Comparison of ENCODE assay signal across 8 mouse cellular contexts in genomic region chr5:49523997-49524393, GRCm38 (mm10). TPM values are rescaled to one million over a fixed set of nuclear protein-coding genes. Genes with fewer than 3 reads are reported as not detected.
DNase-seq lines count a peak whose midpoint lies in the region; ATAC-seq lines count a peak whose summit lies in the region.

No protein-coding gene starts in this region.

- H3K4me2 ChIP-seq in heart, embryonic 11.5 days = peak overlapping the region; percentile 81
- peak overlapping the region; percentile 84 for H3K4me2 ChIP-seq in limb, embryonic 11.5 days (ENCODE audit: low read depth, severe bottlenecking)

- 8% methylated on average over 11 of the region's 11 CpGs for WGBS in heart, embryonic 11.5 days (ENCODE audit: insufficient replicate concordance)
- WGBS in limb, embryonic 11.5 days = 7% methylated on average over 11 of the region's 11 CpGs

- H3K36me3 ChIP-seq in heart, embryonic 11.5 days (ENCODE audit: control insufficient read depth, insufficient read depth, low read length) = no peaks in the 10 kb centered on the region
- H3K36me3 ChIP-seq in limb, embryonic 11.5 days (ENCODE audit: control insufficient read depth, insufficient read depth, low read length) = no peaks in the 10 kb centered on the region

- ATAC-seq in heart, embryonic 11.5 days (replicated peaks; ENCODE audit: insufficient number of reproducible peaks, low FRiP score, low TSS enrichment) = no peak
- no peak for ATAC-seq in limb, embryonic 11.5 days (ENCODE audit: insufficient number of reproducible peaks, low FRiP score, low TSS enrichment, low read depth)

- H3K27me3 ChIP-seq in heart, embryonic 11.5 days (ENCODE audit: control insufficient read depth, insufficient read depth, low read length) = peaks cover 31% of the 10 kb centered on the region
- peaks cover 18% of the 10 kb centered on the region for H3K27me3 ChIP-seq in limb, embryonic 11.5 days (ENCODE audit: control insufficient read depth, insufficient read depth, low read length)

- no peak overlapping the region for H3K27ac ChIP-seq in heart, embryonic 11.5 days (ENCODE audit: low read depth, low read length)
- no peak overlapping the region for H3K27ac ChIP-seq in limb, embryonic 11.5 days (replicated peaks; ENCODE audit: low read depth, low read length)

- no peaks in the 10 kb centered on the region for H3K4me1 ChIP-seq in heart, embryonic 11.5 days (ENCODE audit: control insufficient read depth, insufficient read depth, low read length)
- no peaks in the 10 kb centered on the region for H3K4me1 ChIP-seq in limb, embryonic 11.5 days (ENCODE audit: control insufficient read depth, insufficient read depth, low read length)

- no peak for DNase-seq in heart, postnatal 36 days
- DNase-seq in right cerebral cortex, postnatal 25 days = peak; percentile 21
- no peak for DNase-seq in right cerebral cortex, postnatal 14 days
- DNase-seq in limb, embryonic 11.5 days (ENCODE audit: low spot score) = no peak
- DNase-seq in telencephalon, adult 2 months (ENCODE audit: low read depth, low spot score) = peak; percentile 58
- DNase-seq in testis, postnatal 14 days (ENCODE audit: low spot score) = no peak
- no peak for DNase-seq in testis, postnatal 10 days (ENCODE audit: low spot score)

- intact Hi-C loops in heart, postnatal 36 days (cut with DNase I) = no loop called here

- peak overlapping the region; percentile 45 for H3K4me3 ChIP-seq in heart, embryonic 11.5 days (ENCODE audit: low read depth, low read length)
- H3K4me3 ChIP-seq in limb, embryonic 11.5 days (ENCODE audit: low read depth, low read length) = peak overlapping the region; percentile 44

- no peak overlapping the region; the same call in 1 of the 2 replicates for H3K9ac ChIP-seq in heart, embryonic 11.5 days (ENCODE audit: low read depth, low read length)
- H3K9ac ChIP-seq in limb, embryonic 11.5 days (ENCODE audit: low read length) = no peak overlapping the region

- no peaks in the 10 kb centered on the region for H3K9me3 ChIP-seq in heart, embryonic 11.5 days (replicated peaks; ENCODE audit: control insufficient read depth, low read length)
- no peaks in the 10 kb centered on the region for H3K9me3 ChIP-seq in limb, embryonic 11.5 days (ENCODE audit: control insufficient read depth, low read length)

RNA-seq across cellular contexts. Expression of gene Kcnip4, which starts 0.7 kb away (rescaled TPM):
- 0.49 and 0.63 TPM in 2 replicates for polyA plus RNA-seq in heart, embryonic 11.5 days (2014; fragmentation: Nextera tagmentation; extraction: Ambion mirVana)
- total RNA-seq in heart, postnatal 36 days (2021) = not detected
- 0.76 and 1.3 TPM in 2 replicates for polyA plus RNA-seq in limb, embryonic 11.5 days (2014; fragmentation: Nextera tagmentation; extraction: Ambion mirVana)

Comparison
In these comparisons a context has a peak if more than half of its experiments do, and no peak if none do; other contexts are left out.
1. DNase-seq: peak in right cerebral cortex, postnatal 25 days (single experiment) and telencephalon, adult 2 months (single experiment); none in heart, postnatal 36 days (0 of 2), right cerebral cortex, postnatal 14 days (single experiment), limb, embryonic 11.5 days (single experiment), testis, postnatal 14 days (single experiment) and testis, postnatal 10 days (single experiment).